Mouse (Mus musculus): ENCODE measurements around the gene Napb. TPM values are rescaled to one million over a fixed set of nuclear protein-coding genes. Genes with fewer than 3 reads are reported as not detected.

Napb gene
- polyA plus RNA-seq, 1 experiment = 0.63 TPM

GRCm38 (mm10) chr2:148712326-148712725 lies 19.9 kb downstream of the Napb start:
- Histone ChIP-seq H3K4me1 (replicated peaks; ENCODE audit: control insufficient read depth, insufficient read depth, low read length) (no peaks in the 10 kb centered on the region), H3K27ac (ENCODE audit: control insufficient read depth, insufficient read depth, low read length) (no peak overlapping the region), H3K27me3 (ENCODE audit: control insufficient read depth, insufficient read depth, low read length) (no peaks in the 10 kb centered on the region), H3K4me3 (ENCODE audit: control insufficient read depth, insufficient read depth, low read length) (no peak overlapping the region), H3K36me3 (ENCODE audit: control insufficient read depth, insufficient read depth, low read length) (no peaks in the 10 kb centered on the region)
- TF ChIP-seq CTCF (IDR thresholded peaks at IDR 0.05; ENCODE audit: borderline replicate concordance, control insufficient read depth, extremely low read depth, insufficient read depth, low read length, poor library complexity) (no peak), POLR2A (IDR thresholded peaks at IDR 0.05; ENCODE audit: control insufficient read depth, extremely low read depth, insufficient read depth, low read length, poor library complexity) (no peak)
- DNase-seq = no peak
- WGBS = 98% methylated on average over 3 of the region's 3 CpGs

GRCm38 (mm10) chr2:148707202-148707530 lies 25.1 kb downstream of the Napb start:
- DNase-seq = no peak

GRCm38 (mm10) chr2:148706409-148707201 lies 25.7 kb downstream of the Napb start:
- H3K4me1 ChIP-seq (replicated peaks; ENCODE audit: control insufficient read depth, insufficient read depth, low read length) = no peaks in the 10 kb centered on the region
- no peaks in the 10 kb centered on the region for H3K36me3 ChIP-seq (ENCODE audit: control insufficient read depth, insufficient read depth, low read length)
- H3K27me3 ChIP-seq (ENCODE audit: control insufficient read depth, insufficient read depth, low read length) = no peaks in the 10 kb centered on the region
- DNase-seq = no peak
- H3K27ac ChIP-seq (ENCODE audit: control insufficient read depth, insufficient read depth, low read length) = no peak overlapping the region
- TF ChIP-seq CTCF (IDR thresholded peaks at IDR 0.05; ENCODE audit: borderline replicate concordance, control insufficient read depth, extremely low read depth, insufficient read depth, low read length, poor library complexity) (no peak), POLR2A (IDR thresholded peaks at IDR 0.05; ENCODE audit: control insufficient read depth, extremely low read depth, insufficient read depth, low read length, poor library complexity) (no peak)
- no peak overlapping the region for H3K4me3 ChIP-seq (ENCODE audit: control insufficient read depth, insufficient read depth, low read length)
- WGBS = 94% methylated on average over 15 of the region's 15 CpGs

More at GRCm38 (mm10) chr2:148707202-148707530, 25.1 kb downstream of the Napb start:
- WGBS = 94% methylated on average over 6 of the region's 6 CpGs
- Histone ChIP-seq H3K36me3 (ENCODE audit: control insufficient read depth, insufficient read depth, low read length) (no peaks in the 10 kb centered on the region), H3K4me3 (ENCODE audit: control insufficient read depth, insufficient read depth, low read length) (no peak overlapping the region), H3K27me3 (ENCODE audit: control insufficient read depth, insufficient read depth, low read length) (no peaks in the 10 kb centered on the region), H3K27ac (ENCODE audit: control insufficient read depth, insufficient read depth, low read length) (no peak overlapping the region), H3K4me1 (replicated peaks; ENCODE audit: control insufficient read depth, insufficient read depth, low read length) (no peaks in the 10 kb centered on the region)
- no peak for TF ChIP-seq POLR2A (IDR thresholded peaks at IDR 0.05; ENCODE audit: control insufficient read depth, extremely low read depth, insufficient read depth, low read length, poor library complexity)
- no peak for TF ChIP-seq CTCF (IDR thresholded peaks at IDR 0.05; ENCODE audit: borderline replicate concordance, control insufficient read depth, extremely low read depth, insufficient read depth, low read length, poor library complexity)

- no peak overlapping the region for H3K4me3 ChIP-seq (ENCODE audit: control insufficient read depth, insufficient read depth, low read length)
- H3K4me1 ChIP-seq (replicated peaks; ENCODE audit: control insufficient read depth, insufficient read depth, low read length) = no peaks in the 10 kb centered on the region
- TF ChIP-seq CTCF (IDR thresholded peaks at IDR 0.05; ENCODE audit: borderline replicate concordance, control insufficient read depth, extremely low read depth, insufficient read depth, low read length, poor library complexity) (no peak), POLR2A (IDR thresholded peaks at IDR 0.05; ENCODE audit: control insufficient read depth, extremely low read depth, insufficient read depth, low read length, poor library complexity) (no peak)
- no peaks in the 10 kb centered on the region for H3K27me3 ChIP-seq (ENCODE audit: control insufficient read depth, insufficient read depth, low read length)
- 85% methylated on average over 5 of the region's 5 CpGs for WGBS
- H3K27ac ChIP-seq (ENCODE audit: control insufficient read depth, insufficient read depth, low read length) = no peak overlapping the region
- DNase-seq = no peak
- no peaks in the 10 kb centered on the region for H3K36me3 ChIP-seq (ENCODE audit: control insufficient read depth, insufficient read depth, low read length)
Measured at GRCm38 (mm10) chr2:148698571-148698970, 33.7 kb downstream of the Napb start.

- no peaks in the 10 kb centered on the region for H3K4me1 ChIP-seq (replicated peaks; ENCODE audit: control insufficient read depth, insufficient read depth, low read length)
- no peak for DNase-seq
- no peaks in the 10 kb centered on the region for H3K27me3 ChIP-seq (ENCODE audit: control insufficient read depth, insufficient read depth, low read length)
- TF ChIP-seq CTCF (IDR thresholded peaks at IDR 0.05; ENCODE audit: borderline replicate concordance, control insufficient read depth, extremely low read depth, insufficient read depth, low read length, poor library complexity) (no peak), POLR2A (IDR thresholded peaks at IDR 0.05; ENCODE audit: control insufficient read depth, extremely low read depth, insufficient read depth, low read length, poor library complexity) (no peak)
- peaks cover 19% of the 10 kb centered on the region for H3K36me3 ChIP-seq (ENCODE audit: control insufficient read depth, insufficient read depth, low read length)
- no peak overlapping the region for H3K4me3 ChIP-seq (ENCODE audit: control insufficient read depth, insufficient read depth, low read length)
- 98% methylated on average over 5 of the region's 5 CpGs for WGBS
- H3K27ac ChIP-seq (ENCODE audit: control insufficient read depth, insufficient read depth, low read length) = no peak overlapping the region
Measured at GRCm38 (mm10) chr2:148690781-148691180, 41.5 kb downstream of the Napb start.

GRCm38 (mm10) chr2:148690291-148690690 lies 42.0 kb downstream of the Napb start:
- DNase-seq = no peak
- Histone ChIP-seq H3K27ac (ENCODE audit: control insufficient read depth, insufficient read depth, low read length) (no peak overlapping the region), H3K27me3 (ENCODE audit: control insufficient read depth, insufficient read depth, low read length) (no peaks in the 10 kb centered on the region), H3K4me3 (ENCODE audit: control insufficient read depth, insufficient read depth, low read length) (no peak overlapping the region), H3K36me3 (ENCODE audit: control insufficient read depth, insufficient read depth, low read length) (peaks cover 19% of the 10 kb centered on the region), H3K4me1 (replicated peaks; ENCODE audit: control insufficient read depth, insufficient read depth, low read length) (no peaks in the 10 kb centered on the region)
- WGBS = 97% methylated on average over 3 of the region's 3 CpGs
- TF ChIP-seq POLR2A (IDR thresholded peaks at IDR 0.05; ENCODE audit: control insufficient read depth, extremely low read depth, insufficient read depth, low read length, poor library complexity) (no peak), CTCF (IDR thresholded peaks at IDR 0.05; ENCODE audit: borderline replicate concordance, control insufficient read depth, extremely low read depth, insufficient read depth, low read length, poor library complexity) (no peak)
